Mouse (Mus musculus) embryo, embryonic 10.5 days (tissue): ENCODE results near the gene Fcer2a.

ENCODE experiments used
- DNase-seq: peaks from one replicate; pipeline ENCODE4 v3.0.0-alpha.2; 2015; ENCODE audit warnings: low spot score

The Fcer2a gene

DNA sequence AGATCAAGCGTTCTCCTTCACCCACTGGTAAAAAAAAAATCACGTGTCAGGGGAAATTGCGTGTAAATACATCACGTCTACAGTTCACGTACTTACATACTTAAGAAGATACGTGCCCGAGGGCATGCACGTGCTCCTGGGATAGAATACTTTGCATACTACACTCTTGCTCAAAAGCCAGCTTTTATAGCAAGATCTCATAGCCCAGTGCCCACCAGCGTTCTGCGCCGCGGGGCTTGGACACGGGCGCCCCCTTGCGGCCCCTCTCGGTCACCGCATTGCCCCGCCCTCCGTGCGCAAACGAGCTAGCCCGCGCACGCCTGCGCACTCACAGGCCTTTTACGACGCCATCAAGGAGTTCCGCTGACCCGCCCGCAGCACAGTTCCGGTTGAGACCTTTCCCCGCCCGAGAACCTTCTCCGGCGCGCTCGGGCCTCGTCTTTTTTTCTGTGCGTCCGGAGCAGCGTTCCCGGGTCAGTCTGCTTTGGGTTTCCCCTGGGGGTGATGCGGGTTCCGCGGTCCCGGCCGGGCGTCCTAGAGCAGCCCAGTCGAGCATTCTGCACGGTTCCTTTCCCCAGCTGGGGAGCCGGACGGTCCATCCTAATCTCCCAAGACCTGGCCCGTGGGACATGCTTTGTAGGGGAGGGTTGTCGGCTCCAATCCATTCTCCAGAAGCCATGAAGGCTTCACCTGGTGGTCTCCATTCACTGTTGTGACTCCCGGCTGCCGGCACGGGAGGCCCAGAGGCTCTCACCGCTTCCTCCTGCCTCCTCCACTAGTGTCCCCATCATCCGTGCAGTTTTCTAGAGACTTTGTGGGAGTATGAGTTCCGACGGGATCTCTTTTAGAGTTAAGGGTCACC is 17.6 kb downstream of the Fcer2a start, which contains the start of gene Trappc5:
TSS of gene Trappc5 (plus strand) at position 169 of the 862 bp plus-strand sequence.
- peak; percentile 95 for DNase-seq

DNA sequence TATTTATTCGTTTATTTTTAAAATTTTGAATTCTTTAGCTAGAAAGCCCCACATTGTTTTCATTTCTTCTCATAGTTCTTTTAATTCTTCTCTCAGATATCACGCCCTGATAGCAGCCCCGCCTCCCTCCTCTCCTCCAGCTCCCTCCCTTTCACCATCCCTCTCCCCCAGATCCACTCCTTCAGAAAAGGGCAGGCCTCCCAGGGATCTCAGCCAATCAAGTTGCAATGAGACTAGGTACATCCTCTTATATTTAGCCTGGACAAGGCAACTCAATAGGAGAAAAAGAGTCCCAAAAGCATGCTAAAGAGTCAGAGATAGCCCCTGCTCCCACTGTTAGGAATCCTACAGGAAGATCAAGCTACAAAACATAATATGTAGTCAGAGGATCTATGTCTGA is 19.3 kb downstream of the Fcer2a start:
- DNase-seq = no peak

DNA sequence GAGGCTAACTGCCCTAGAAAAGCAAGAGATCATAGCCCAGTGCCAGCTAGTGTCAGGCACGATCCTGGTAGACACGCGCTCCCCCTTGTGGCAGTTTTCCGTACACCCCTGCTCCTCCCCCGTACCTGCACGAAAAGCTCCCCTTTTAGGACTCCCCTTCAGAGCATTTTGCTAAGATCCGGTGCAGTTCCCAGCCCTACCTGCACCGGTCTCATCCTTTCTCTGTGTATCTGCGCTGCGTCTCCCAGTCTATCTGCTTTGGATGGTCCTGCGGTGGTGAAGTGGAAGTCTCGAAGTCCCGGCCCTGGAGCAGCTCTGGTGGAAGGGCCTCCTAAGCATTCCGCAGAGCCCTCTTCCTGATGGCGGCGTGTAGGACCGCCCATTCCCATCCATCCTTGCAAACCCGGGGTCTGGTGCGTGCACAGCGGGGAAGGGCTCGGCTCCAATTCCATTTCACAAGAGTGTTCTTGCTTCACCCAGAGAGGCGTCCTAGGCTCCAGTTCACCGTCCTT is 21.9 kb downstream of the Fcer2a start, which contains the start of gene Fcor:
TSS of gene Fcor (minus strand) at position 383 of the 512 bp plus-strand sequence.
- peak; percentile 90 for DNase-seq

DNA sequence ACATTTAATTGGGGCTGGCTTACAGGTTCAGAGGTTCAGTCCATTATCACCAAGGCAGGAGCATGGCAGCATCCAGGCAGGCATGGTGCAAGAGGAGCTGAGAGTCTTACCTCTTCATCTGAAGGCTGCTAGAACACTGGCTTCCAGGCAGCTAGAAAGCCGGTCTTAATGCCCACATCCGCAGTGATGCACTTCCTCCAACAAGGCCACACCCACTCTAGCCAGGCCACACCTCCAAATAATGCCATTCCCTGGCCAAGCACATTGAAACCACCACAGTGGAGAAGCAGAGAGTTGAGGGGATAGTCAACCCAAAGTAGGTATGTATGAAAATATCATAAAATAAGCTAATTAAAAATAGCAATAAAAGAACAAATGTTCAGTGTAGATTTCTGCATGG is 23.6 kb downstream of the Fcer2a start:
- no peak for DNase-seq

DNA sequence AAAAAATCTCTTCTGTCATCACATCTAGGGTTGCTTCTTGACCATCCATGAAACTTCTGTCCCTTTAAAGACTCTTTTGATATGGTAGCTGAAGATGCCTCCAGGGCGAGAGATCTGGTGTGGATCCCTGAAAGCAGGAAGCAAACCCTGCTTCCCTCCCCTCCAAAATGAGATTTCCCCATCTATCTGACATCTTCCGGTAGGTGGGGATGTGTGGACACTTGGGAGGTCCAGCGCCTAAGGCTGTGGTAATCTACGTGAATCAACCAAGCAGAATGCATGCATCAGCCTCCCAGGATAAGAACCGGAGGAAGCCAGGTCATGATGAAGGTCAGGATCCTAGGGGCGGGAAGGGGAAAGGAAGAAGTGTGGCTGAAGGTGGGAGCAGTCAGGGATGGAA is 28.5 kb downstream of the Fcer2a start, which contains the start of gene Mcemp1:
TSS of gene Mcemp1 (plus strand) at position 248 of the 400 bp plus-strand sequence.
- DNase-seq = no peak

DNA sequence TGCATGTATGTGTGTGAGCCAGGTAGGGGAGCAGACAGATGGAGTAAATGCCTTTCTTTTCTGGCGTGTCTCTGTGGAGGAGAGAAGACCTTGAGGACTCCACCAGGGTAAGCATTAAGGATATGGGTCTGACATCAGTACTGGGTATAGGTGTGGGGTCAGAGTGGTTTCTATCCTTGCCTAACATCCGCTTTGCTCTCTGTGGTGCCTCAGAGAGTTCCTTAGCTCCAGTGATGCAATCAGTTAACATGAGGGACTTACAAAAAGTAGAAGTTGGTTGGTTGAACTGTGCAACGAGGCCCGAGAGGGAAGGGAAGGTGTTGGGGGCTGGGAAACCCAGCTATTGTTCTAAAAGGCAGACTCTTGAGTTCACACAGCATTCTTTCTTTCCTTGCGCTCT is 29.6 kb downstream of the Fcer2a start:
- DNase-seq = no peak

DNA sequence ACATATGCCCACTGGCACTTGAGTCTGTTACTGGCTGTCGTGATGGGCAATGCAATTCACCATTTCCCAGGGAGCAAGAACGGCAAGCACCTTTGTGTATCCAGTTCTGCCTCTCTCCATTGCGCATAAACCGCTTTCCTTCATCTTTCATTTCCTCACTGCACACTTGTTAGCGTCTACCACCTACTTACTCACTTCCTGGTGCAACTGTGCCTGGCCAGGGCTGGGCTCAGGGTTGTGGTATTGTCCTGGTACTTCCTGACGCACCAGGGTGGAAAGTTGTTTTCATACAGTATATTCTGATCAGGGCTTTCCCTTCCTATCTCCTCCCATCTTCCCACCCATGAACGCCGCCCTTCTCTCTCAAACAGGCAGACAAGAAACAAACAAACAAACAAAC is 33.1 kb downstream of the Fcer2a start:
- no peak for DNase-seq

DNA sequence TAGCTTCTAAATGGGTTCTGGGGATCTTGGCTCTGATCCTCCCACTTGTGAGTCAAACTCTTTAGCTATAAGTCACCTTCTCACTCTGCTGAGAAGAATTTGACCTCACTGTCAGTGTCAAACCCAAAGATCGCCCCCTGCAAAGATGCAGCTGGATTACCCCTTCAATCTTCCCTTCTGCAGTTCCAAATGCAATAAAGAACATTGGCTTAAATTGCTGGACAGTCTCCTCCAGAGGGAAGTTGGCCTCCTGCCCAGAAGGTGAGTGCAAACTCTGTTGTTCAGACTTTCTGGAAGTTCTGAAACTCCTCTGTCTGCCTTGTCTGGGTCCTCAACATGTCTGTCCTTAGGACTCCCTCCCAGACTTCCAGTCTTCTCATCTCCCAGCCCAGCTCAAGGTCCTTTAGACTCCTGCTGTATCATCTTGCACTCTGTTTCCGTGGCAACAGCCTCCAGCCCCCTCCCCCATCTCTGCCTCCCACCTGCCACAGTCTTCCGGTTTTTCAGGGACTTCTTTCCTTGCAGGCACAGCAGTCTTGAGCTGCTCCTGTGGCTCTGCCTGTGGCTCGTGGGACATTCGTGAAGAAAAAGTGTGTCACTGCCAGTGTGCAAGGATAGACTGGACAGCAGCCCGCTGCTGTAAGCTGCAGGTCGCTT is 37.1 kb downstream of the Fcer2a start:
- peak; percentile 53 for DNase-seq

DNA sequence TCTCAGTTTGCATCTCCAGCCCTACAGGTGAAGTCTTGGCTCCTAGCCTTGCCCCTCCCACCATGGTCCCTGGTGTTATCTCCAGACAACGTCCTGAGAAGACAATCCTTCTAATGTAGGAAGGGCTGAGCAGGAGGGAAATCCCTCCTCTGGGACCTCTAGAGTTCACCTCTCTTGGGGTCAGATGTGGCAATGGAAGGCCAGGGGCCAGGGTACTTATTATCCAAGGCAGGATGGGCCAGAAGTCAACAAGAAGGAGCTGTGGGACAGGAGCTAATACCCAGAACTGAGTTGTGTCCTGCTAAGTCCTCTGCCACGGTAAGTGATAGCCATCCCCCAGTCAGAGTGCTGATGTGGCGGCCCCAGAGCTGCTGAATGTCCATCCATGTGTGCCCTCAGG is 38.4 kb downstream of the Fcer2a start, which contains the start of gene Retn:
TSS of gene Retn (plus strand) at position 245 of the 400 bp plus-strand sequence.
- DNase-seq = no peak

DNA sequence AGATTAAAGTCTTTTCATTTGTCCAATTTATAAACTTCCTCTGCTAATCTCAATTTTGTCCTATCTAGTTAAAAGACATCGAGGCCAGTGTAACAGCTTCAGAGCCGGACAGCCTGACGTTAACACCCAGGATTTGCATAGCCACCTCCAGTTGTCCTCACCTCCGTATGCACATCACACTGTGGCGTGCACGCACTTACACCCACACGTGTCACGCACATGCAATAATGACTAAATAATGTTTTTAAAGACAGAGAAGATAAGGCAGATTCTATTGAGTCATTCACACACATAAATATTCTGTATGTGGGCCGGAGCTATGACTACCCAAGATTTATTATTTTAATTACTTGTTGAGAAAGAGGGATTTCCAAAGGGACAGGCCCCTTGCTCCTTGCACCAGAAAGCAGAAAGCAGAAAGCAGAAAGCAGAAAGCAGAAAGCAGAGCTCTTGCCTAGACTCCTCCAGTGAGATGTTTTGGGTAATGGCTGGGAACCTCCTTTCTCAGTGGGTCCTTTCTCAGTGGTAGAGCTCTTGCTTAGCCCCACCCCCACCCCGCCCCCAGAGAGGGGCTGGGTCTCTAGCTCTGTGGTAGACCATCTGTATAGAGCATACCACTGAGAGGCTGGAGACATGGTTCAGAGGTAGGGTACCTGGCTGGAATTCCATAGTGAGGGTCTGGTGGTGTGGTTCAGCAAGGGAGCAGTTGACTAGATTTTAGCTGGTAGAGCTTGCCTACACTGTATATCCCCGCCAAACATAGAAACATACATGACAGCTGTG is 39.1 kb downstream of the Fcer2a start:
- no peak for DNase-seq

DNA sequence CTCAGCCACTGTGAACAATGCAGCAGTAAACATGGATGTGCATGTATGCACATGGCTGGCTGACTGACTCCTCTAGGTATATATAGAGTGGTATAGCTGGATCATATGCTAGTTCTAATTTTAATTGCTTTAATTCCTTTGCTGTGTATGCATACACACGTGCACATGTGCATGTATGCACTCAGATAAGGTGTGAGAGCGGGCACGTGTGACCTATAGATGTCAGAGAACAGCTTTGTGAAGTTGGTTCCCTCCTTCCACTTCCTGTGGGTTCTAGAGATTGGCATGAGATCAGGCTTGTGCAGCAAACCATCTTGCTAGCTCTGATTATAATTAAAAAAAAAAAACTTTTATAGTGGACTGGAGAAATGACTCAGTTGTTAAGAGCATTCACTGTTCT is 41.1 kb downstream of the Fcer2a start:
- DNase-seq = no peak

DNA sequence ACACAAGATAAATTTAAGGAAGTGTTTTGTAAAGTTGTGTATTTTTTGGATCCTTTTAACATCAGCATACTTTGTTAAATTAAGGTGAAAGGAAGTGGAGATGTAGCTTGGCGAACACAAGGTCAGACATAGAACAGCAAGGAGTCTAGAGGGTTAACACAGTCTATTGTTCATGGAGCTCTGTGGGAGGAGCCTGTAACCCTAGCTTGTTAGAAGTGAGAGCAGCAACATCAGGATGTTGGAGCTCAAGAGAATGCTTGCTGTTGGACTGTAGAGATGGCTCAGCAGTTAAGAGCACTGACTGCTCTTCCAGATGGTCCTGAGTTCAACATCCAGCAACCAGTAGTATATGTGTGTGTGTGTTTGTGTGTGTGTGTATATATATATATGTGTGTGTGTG is 45.0 kb downstream of the Fcer2a start:
- peak; percentile 57 for DNase-seq

DNA sequence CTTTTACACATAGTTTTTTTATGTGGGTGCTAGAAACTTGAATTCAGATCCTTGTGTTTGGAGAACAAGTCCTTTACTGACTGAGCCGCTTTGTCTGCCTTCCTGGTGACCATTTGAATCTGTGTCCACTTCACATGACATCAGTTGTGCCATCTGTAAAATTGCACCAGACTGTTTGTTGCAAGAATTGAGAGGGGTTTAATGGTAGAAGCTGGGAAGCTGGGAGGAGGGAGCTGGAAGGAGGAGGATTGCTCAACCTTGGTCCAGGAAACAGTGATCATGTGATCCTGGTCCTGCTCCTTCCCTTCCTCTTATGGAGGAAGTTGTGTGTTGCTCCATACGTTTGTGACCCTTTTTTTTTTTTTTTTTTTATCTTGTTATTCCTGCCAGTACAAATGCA is 45.7 kb downstream of the Fcer2a start:
- DNase-seq = no peak

DNA sequence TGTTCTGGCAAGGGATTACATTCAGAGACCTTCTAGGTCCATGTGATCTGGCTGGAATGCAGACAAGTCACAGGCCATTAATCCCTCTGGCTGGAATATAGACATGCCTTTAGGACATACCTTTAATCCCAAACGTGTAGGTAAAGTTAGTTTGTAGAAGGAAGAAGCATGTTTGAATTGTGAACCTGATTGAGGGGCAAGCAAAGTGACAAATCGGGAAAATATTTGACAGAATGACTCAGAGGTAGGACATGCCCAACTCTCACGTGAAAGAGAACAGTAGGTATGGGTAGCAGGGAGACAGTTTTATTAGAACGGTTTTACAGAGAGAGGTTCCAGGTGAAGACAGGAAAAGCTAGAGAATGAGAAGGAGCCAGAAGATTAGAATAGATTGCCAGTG is 46.4 kb downstream of the Fcer2a start:
- DNase-seq = no peak

DNA sequence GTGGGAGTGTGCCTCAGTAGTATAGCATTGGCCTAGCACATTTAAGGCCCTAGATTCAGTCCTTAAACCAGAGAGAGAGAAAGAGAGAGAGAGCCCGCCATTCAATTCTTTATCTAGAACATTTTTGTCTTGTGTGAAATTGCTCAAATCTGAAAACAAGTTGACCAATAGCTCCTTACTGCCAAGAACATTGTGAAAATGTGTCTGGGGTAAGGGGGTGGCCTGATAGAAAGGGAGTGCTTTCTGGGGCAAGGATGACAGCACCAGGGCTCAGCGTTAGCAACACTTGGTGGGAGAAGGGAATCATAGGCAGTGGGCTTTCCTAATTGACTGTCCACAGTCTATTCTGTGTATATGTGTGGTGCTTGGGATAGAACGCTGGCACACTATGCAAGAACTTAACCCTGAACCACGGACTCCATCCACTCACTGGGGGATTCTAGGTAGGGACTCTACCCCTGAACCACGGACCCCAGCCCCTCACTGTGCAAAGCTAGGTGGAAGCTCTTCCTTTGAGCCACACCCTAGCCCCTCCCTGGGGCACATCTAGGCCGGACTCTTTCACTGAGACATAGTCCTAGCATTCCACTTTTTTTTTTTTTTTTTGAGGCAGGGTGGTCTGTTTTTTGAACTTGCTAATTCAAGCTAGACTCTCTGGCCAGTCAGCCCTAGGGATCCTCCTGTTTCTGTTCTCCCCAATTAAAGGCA is 47.0 kb downstream of the Fcer2a start:
- DNase-seq = no peak

DNA sequence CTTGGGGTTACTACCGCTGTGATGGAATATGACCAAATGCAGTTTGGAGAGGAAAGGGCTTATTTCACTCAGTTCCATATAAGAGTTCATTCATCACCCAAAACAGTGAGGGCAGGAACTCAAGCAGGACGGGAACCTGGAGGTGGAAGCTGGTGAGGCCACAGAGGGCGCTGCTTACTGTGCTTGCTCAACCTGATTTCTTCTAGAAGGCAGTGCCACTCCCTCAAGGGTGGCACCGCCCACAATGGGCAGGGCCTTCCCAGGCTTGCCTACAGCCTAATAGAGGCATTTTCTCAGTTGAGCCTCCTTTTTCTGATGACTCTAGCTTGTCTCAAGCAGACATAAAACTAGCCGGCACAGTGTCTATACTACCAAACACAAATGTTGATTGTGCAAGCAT is 48.2 kb downstream of the Fcer2a start:
- DNase-seq = peak; percentile 8
